Mouse (Mus musculus) granulocyte monocyte progenitor cell, adult 5-6 weeks (primary cell): ENCODE measurements around the gene 2210011C24Rik. TPM values are rescaled to one million over a fixed set of nuclear protein-coding genes. Genes with fewer than 3 reads are reported as not detected.
A peak's percentile ranks its signal among the peaks of the same experiment; 100 is the strongest.
"Not testable (repeated sequence)": the region's sequence is repeated elsewhere in the genome, so short reads cannot be mapped to it uniquely, and the experiment has no call there.

Experiments used
- ATAC-seq: replicated peaks from 2 replicates; pipeline ENCODE4 v1.8.0; 2016; ENCODE audit warnings: mild to moderate bottlenecking, moderate TSS enrichment, inconsistent platforms; ENCODE audit not compliant: poor library complexity, severe bottlenecking
- total RNA-seq, 2 experiments: library from RNA; stranded (forward) in 1 of 2; stranded (reverse) in 1 of 2; fragments of 200-712, 200-1000 nt in 1 of 2; fragments of >200 nt in 1 of 2; fragmentation: Nextera tagmentation in 1 of 2; gene quantifications; 2 replicates each; pipeline ENCODE4 v1.2.3; 2014 to 2017

2210011C24Rik gene
- total RNA-seq, 2 experiments from 2014 or later: not detected

DNA sequence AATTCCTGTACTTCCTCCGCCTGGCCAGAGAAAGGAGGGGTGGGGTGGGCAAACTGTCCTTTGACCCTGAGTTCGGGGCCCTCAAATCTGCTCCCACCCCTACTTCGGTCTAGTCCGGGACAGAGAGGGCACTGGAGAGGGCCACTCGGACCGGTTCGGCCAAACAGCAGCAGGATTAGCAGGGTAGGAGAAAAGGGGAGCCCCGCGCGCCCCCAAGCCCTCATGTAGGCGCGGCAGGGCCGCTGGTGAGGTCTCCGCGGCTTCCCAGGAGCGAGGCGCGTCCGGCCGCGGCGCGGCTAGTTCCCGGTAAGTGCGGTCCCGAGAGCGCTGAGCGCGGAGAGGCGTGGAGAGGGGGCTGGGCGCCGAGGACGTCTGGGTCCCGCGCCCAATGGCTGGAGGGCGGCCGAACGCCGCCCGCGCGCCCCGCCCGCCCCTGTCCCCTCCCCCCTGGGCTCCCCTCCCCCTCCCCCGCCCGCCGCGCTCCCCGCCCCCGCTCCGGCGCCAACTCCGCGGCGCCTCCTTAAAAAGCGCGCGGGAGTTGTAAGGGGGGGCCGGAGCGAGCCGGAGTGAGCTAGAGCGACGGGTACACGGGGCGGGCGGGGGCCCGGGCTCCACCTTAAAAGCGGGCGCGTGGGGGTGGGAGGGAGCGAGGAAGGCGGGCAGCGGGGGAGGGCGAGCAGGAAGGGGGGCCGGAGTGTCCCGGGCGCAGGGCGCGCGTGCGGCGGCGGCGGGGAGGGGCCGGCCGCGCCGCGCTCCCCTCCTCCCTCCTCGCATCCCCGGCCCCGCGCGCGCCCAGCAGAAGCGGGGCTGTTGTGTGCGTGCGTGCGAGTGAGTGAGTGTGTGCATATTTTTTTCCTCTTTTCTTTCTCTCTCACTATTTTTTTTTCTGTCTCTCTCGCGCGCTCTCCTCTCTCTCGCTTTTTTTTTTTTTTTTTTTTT lies 15.1 kb downstream of the 2210011C24Rik start:
- peak; percentile 69 for ATAC-seq

DNA sequence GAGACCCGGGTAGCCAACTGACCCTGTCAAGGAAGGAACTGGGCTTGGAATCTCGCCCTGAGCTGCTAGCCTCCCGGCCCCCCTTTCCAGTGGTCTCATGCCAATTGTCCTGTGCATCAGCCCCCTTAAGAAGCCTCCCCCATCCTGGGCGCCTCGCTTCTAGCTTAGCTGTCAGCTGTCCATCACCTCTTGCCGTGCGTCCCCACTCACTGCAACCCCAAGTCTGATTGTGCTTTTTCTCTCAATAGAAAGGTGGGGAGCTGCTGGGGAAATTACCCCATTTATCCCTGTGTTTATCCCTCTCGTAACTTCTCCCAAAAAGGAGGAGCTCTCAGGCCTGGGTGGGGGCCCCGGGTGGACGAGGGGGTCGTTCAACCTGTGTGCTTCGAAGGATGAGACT lies 16.0 kb downstream of the 2210011C24Rik start:
- no peak for ATAC-seq

DNA sequence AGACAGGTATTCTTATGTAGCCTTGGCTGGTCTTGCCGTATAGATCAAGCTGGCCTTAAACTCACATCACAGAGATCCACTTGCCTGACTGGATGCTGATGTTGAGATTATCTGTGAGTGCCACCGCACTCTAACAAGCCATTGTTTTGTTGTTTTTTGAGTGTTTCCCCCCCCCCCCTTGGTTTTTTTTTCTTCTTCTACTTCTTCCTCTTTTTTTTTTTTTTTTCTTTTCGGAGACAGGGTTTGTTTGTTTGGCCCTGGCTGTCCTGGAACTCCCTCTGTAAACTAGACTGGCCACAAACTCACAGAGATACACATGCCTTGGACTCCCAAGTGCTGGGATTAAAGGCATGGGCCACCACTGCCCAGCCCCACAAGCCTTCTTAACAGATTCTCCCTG lies 17.9 kb downstream of the 2210011C24Rik start:
- ATAC-seq: no peak

DNA sequence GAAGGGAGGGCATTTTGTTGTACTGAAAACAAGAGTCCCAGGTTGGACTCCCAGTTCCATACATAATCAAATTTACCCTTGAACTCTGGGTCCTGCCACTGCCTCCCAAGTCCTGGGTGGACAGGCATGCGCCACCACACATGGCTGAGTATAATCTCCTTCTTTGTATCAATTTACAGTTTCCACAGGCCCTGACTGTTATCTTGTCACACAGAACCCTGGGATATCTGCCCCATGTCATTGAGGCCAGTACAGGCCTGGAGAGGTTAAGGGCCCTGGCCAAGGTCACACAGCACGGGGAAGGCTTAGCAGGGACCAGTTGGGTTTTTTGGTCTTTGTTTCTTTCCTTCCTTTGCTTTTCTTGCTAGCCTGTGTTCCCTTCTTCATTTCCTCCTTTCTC lies 19.5 kb downstream of the 2210011C24Rik start:
- no peak for ATAC-seq

DNA sequence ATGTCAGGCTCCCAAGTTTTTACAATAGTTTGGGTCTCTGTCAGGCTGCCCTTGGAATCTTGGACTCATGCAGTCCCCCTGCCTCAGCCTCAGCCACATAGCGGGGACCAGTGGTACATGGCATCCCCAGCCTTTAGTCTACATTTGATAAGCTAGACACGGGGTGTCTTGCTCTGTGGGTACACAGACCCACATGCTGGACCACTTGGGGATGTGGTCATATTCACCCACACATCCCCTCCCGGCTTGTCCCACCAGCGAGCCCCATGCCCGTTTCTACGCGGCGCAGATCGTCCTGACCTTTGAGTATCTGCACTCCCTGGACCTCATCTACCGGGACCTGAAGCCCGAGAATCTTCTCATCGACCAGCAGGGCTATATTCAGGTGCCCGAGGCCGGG lies 21.8 kb downstream of the 2210011C24Rik start:
- ATAC-seq: no peak

DNA sequence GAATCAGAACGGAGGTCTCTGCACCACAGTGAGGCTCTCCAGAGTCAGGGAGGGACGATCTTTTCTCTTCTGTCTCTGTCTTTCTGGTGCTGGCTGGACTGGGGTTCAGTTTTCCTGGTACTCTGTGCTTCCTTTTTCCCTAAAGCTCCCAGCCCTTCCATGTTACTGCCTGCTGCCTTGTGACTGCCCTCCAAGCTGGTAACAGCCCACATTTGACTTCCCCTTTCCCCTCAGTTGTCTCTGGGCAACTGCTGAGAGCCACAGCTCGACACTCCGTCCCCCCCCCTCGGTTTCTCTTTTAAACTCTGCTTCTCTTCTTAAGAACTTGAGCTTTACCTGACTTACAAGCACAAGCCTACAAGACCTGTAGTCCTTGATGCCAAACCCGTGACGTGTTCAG lies 22.7 kb downstream of the 2210011C24Rik start:
- peak; percentile 96 for ATAC-seq

DNA sequence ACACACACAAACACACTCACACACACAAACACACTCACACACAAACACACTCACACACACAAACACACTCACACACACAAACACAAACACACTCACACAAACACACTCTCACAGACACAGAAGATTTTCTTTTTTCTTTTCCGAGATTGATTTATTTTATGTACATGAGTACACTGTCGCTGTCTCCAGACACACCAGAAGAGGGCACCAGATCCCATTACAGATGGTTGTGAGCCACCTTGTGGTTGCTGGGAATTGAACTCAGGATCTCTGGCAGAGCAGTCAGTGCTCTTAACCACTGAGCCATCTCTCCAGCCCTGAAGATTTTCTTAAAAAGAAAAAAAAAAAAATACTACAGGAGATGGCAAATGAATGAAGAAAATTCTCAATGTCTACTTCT lies 28.7 kb downstream of the 2210011C24Rik start:
- not testable (repeated sequence) for ATAC-seq

DNA sequence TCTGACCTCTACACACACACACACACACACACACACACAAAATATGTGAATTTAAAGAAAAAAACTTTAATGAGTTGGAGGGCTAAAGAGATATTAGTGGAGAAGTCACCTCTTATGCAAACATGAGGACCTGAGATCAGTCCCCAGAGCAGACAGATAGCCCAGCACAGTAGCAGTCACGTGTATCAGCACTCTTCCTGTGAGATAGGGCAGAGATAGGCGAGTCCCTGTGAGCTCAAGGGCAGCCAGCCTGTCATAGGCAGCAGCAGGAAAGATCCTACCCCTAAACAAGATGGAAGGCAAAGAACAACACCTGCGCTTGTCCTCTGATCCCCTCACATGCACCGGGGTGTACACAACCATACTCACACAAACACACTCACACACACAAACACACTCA lies 29.5 kb downstream of the 2210011C24Rik start:
- ATAC-seq: no peak

DNA sequence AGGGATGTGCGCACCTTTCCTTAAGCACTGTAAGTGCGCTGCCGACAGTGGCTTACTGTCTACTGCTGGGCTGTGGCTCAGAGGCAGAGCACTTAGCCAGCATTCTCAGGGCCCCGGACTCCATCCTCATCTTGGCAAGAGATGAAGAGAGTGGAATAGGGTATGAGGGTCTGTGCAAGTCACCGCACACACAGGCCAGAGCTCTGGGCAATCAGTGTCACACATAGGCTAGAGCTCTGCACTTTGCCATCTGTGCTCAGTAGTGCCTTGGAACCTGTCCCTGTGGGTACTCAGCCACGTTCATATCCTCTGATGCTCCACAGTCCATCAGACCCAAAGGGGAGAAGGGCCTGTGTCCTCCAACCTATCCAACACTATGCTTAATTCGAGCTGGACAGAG lies 30.4 kb downstream of the 2210011C24Rik start:
- no peak for ATAC-seq

DNA sequence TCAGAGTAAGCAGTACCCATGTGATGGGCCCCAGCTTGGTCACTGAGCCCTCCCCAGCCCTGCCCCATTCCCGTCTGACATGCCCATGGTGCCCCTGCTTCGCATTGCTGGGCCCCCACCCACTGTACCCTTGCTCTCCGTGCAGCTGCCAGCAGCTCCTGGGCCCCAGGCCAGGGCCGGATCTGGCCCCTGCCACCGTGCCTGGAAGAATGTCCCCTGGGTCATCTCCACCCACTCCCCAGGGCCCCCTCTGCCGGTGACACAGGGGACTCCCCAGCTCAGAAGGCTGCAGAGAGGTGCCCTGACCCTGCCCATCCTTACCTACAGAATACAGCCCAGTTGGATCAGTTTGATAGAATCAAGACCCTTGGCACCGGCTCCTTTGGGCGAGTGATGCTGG lies 31.1 kb downstream of the 2210011C24Rik start:
- ATAC-seq: no peak

DNA sequence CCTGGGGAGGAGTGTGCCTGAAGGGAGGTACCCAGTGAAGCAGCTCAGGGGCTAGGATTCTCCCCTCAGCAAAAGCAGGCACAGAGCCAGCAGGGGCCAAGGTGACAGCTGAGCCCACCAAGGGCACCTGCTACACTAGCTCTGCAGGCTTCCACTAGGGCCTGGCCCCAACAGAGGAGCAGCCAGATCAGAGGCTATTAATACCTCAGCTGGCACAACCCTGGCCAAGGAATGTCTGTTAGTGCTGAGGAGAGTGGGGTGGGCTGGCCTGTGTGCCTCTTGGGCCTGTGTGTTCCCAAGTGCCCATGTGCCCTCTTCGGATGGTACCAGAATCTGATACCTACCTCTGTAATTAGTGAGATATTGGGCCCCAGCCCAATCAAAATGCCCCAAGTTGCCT lies 31.7 kb downstream of the 2210011C24Rik start:
- ATAC-seq: no peak

DNA sequence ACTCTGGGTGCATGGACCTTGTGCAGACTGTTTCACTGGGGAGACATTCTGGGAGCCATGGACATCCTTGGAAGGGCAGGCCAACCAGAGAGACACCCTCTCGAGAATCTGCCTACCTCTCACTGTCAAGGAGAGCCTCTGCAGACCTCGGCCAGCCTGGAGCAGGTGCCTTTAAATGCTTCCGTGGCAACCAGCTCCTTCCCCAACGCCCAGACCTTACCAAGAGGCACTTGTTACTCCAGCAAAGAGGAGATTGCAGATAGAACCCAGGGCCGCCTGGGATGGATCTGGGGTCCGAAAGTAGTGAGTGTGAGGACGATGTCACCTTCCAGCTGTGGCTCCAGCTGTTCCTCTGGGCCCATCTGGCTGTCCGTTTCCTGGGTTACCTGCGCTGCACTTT lies 33.8 kb downstream of the 2210011C24Rik start:
- no peak for ATAC-seq

DNA sequence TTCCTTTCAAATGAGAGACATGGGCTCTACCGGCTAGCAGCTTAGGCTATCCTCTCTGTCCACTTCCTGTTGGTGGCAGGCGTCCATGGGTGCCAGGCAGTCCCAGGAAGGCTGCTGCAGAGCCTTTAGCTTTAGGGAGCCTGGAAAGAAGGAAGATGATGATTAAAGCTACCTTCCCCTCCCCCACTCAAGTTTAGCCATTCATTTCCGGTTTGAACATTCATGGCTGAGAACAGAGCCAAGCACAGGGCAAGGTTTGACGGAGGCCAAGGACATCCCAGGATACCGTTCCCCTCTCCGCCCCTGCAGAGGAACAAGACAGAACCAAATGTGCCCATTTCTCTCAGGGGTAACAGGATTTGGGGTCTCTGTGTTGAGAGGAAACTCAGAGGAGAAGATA lies 34.3 kb downstream of the 2210011C24Rik start:
- ATAC-seq: no peak

DNA sequence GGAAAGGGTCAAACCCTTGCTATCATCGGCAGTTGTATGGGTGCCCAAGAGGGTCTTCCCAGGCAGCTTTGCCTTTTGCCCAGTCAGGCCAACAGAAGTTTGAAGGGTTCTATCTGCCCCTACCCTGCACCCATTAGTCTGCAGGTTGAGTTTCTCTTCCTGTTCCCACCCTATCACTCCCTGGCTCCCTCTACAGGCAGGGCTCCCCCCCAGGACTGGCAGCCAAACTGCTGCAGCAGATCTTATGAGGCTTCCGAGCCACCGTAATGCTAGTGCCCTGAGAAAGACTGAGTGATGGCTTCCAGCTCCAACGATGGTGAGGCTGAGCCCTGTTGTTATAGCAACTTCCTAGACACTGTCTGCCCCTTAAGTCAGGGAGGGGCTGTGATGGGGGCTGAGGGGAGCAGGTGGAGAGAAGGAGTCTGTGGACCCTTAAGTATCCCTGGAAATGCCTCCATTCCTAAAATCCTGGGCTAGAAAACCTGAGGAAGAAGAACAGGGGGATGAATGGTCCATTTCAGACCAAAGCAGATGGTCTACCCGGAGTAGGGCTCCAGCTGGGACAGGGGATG lies 35.1 kb downstream of the 2210011C24Rik start:
- ATAC-seq: no peak

DNA sequence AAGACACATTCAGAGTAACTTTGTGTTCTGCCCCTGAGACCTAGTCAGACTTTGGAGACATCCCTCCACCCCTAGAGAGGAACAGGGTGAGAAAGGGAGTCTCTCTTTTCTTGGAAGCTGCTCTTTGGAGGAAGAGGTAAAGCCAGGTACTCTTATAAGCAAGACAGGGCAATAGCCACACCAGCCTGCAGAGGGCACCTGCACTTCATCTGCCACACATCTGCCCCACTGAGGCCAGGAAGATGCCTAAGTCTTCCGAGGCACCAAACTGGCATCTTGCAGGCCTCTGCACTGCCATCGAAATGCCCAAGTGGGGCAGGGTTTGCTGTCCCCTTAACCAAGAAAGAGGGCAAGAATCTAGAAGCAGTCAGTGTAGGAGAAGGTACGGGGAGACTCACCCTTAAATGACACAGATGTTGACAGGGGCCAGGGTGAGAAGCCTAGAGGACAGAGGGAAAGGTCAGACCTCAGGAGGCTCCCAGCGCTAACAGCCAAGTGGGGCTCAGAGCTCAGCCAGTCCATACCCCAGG lies 35.8 kb downstream of the 2210011C24Rik start:
- ATAC-seq: no peak

DNA sequence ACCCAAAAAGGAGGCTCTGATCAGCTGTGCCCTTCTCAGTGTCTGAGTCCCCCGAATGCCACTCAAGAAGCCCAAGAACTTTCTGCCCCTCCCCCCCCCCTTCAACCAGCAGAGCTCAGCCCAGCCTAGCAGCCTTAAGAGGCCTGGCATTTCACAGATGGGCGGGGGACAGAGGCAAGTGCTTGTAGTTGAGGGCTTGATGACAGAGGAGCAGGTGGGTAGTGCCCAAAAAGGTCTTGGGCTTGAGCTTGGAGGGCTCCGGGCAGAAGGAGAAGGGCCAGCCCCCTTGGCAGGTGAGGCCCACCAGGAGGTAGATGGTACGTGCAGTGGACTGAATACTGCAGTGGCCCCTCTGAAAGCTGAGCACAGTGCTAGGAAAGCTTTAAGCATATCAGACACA lies 37.5 kb downstream of the 2210011C24Rik start:
- ATAC-seq: no peak

DNA sequence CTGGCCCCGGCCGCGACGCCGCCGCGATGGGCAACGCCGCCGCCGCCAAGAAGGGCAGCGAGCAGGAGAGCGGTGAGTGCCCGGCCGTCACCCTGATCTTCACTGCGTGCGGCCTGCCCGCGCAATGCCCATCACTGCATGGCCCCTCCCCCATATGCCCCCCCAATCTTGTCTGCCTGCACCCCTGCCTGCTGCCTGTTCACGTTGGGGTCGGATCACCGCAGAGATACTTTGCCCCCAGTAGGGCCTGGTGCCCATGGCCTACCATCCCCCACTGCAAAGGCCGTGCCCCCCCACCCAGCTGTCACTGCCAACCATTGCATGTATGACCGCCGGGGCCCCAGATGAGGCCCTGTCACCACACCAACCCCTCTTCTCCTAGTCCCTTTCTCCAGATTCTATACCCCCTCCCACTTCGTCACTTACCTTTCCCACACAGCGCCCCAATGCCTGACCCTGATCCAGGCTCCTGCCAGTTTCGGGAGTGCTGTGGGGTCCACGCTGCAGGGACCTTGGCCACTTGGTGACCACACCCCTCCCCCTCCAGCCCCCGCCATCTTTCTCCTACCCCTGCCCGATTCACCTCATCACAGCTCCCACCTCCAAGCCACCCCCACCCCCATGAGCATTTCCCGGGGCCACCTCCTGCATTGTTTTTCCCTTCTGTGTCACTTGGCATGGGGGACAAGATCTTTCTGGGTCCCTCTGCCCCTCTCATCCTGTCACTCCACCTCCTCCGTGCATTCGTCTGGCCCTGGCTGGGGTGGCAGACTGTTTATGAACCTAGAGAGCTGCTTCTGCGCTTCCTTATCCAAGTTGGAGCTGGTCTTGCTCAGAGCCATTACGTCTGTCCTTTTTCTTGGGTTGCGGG lies 38.6 kb downstream of the 2210011C24Rik start:
- peak; percentile 6; the same call in 1 of the 2 replicates for ATAC-seq

DNA sequence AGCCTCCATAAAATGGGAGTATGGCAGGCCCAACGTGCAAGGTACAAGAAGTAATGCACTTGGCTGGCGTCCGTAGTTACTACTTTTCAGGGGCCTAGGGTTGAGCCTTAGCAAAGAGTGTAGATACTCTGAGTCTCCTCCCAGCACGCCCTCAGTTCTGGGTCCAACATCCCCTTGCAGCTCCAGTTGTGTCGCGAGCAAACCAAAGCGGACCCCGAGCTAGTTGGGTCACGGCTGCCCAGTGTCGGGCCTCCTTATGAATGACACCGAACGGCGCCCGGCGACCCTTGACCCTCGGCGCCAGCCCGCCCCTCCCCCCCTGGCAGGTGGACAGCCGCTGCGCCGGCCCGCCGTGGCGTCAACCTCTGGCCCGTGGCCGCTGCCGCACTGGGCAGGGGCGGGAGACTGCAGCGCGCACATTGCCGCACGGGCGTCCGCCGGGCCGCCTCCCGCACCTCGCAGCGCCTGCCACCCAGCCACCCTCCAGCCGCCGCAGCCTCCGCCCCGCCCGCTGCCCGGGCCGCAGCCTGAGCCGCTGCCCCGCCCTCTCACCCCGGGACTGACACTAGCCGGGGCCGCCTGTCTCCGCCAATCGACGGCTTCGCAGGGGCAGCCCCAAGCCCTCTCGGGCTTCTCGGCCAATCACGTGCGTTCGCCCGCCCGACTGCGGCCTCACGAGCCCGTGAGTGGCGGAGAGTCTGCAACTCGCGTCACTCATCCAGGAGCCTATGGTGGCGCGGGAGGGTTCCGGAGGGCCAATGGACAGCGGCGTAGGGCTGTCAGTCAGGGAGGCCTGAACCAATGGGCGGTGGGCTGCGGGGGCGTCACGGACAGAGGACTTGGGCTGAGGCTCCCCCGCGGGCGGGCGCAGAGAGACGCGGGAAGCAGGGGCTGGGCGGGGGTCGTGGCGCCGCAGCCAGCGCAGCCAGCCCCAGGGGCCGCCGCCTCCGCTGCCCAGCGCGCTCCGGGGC lies 39.5 kb downstream of the 2210011C24Rik start, which contains the start of gene Prkaca:
Gene Prkaca, plus strand, starts transcription at position 844 of the 971 bp plus-strand sequence.
- ATAC-seq: peak; percentile 97

DNA sequence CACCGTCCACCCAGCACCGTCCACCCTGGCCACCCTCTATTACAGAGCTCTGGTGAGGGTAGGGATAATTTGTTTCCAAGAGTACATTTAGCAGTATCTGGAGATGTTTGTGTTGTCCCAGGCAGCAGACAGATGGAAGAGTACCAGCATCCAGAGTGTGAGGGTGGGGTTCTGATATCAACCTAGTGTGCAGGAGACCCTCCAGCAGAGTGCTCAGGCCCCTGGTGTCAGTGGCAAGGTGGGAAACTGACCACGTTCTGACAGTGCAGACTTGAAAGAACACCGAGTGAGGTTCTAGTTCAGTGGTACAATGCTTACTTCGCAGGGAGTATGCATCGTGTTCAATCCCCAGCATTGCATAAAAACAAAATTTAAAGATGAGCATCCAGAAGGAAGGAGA lies 40.3 kb downstream of the 2210011C24Rik start:
- ATAC-seq: no peak
